Mouse (Mus musculus): ENCODE data around the gene Ripk3.

Gene Ripk3

DNA sequence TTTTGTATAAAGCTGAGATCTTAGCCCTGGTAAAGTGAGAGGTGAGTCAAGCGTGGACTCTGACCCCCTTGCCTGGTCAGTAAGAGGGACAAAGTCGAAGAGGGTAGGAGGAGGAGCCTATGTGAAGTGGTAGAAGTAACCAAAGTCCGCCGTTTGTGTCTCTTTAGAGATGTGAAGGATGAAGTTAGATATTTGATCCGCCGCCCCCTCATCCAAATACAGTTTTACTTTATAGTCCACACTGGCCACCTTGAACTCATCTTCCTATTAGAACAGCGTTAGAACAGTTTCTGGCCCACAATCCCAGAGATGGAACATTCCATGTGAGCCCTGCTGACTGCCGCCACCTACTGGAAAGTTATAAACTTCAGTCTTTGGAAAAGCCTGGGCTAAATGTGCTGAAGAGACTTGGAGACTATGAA lies 30.3 kb downstream of the Ripk3 start, which contains the start of gene Cideb:
Gene Cideb, minus strand, starts transcription at position 96 of the 422 bp plus-strand sequence.
- no peak for DNase-seq

DNA sequence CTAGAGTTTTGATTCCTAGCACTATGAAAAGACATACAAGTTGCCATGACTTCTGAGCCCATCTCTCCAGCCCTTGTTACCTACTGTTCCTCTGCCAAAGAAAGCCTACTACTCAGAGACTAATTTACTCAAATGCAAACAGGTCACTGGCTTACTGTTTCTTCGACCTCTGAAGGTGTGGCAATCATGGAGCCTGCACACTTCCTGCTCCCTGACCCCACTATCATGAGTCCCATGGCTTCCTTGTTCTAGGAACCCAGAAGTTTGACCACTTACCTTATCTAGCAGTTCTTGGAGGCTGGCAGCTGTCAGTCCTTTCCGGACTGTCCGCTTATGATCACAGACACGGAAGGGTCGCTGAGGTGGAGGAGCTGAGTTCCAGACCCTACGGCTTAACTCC lies 31.1 kb downstream of the Ripk3 start:
- no peak for DNase-seq

DNA sequence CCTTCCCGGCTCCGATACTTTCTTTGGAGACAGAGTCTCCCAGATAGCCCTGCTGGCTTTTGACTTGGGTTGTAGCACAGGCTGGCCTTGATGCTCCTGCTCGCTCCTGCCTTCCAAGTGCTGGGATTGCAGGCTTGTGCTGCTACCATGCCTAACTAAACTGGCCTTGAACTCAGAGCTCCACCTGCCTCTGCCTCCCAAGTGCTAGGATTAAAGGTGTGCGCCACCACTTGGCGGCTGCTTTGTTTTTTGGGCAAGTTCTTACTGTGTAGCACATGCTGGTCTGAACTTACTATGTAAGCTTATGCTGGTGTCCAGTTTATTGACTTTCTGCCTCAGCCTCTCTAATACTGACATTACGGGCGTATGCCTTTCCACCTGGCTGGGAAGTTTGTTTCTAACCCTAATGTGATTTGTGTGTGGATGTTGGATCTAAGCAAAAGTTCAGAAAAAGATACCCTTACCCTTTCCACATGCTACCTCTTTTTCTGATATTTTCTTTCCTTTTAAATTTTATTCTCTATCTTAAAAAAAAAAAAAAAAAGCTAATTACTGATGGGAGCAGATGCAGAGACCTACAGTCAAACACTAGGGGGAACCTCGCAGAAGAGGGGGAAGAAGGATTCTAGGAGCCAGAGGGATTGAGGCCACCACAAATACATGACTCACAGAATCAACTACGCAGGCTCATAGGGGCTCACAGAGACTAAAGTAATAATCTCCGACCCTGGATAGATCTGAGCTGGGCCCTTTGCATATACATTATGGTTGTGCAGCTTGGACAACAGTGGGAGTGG lies 41.4 kb downstream of the Ripk3 start:
- no peak for DNase-seq

DNA sequence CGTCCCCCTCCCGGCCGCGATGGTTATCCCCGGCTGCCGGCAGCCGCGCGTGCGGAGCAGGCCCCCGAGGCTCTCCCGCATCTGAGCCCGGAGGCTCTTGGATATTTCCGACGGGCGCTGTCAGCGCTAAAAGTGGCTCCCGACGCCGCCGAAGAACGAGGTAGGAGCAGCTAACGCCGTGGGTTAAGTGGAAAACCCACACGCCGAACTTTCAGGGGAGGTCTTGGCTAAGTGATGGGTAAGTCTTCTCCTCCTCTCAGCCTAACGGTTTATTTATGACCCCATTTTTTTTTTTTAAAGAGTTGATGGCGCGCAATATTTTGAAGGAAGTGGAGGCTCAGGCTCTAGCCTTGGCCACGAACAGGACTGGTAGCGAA lies 42.8 kb downstream of the Ripk3 start:
- DNase-seq: no peak

DNA sequence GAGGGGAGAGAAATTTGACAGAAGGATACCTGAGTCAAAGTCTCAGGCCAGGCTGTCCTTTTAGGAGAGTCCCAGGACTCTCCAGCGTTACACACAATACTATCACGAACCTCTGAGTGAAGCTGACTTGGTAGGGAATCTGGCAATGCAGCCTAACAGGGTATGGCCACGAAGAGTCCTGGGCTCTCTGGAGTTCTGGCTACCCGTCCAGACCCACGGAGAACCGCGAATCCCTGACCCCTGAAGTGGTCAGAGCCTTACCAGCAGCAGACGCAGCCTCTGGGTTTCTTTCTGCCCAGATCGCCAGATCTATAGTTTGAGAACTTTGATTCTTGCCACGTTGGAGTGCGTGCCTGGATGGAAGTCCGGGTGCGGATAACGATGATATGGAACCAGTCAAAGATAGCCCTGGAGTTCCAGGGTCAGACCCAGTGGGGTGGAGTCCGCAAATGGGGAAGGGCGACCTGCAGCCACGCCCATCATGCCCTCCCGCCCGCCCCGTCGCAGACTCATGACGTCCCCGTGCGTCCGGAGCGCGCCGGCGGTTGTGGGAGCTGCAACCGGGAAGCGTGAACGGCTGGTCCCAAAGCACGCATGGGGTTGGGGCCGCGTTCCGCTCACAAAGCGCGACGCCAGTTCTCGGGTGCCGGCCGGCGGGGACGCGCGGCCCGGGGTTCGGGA lies 43.3 kb downstream of the Ripk3 start, which contains the start of the genes Dhrs1 and Nop9:
Gene Dhrs1, minus strand, starts transcription at position 511 of the 681 bp plus-strand sequence.
Gene Nop9, plus strand, starts transcription at position 514 of the 681 bp plus-strand sequence.
- peak; percentile 77 to 84 for DNase-seq

DNA sequence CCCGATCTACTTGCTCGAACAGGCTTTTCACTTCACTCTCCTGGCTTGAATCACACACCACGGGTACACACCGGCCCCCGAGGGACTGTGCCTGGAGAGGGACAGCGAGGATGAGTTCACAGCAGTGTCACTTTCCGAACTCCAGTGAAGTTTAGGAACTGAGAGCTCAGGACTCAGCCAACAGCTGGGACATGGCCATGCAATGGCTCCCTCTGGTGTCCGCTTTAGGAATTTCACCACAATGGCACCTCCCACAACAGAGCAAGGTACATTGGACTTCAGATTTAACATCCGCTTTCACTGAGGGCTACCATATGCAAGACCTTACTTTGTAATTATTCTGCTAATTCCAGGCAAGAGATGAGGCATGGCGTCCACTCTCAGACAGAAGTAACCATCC lies 45.0 kb downstream of the Ripk3 start:
- DNase-seq: peak; percentile 72 to 89

DNA sequence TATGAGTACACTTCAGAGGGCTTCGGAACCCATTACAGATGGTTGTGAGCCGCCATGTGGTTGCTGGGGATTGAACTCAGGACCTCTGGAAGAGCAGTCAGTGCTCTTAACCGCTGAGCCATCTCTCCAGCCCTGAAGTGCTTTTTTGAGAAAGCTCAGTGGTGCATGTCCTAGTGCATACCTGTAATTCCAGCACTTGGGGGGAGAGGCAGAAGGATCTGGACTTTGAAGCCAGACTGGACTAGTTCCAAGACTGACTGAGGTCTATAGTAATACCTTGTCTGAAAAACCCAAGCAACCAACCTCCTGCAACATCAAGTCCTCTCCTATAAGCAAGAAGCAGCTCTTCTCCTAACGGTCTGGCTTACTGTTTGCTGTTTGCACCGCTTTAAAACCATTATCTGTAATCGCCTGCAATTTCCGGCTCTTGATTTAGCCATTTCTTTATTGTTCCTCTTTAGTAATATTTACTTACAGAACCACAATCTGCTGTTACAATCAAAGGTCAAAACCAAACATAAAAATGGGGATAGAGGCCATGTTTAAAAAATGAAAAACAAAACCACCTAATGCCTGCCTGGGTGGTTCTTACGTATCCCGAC lies 51.5 kb downstream of the Ripk3 start:
- no peak for DNase-seq

DNA sequence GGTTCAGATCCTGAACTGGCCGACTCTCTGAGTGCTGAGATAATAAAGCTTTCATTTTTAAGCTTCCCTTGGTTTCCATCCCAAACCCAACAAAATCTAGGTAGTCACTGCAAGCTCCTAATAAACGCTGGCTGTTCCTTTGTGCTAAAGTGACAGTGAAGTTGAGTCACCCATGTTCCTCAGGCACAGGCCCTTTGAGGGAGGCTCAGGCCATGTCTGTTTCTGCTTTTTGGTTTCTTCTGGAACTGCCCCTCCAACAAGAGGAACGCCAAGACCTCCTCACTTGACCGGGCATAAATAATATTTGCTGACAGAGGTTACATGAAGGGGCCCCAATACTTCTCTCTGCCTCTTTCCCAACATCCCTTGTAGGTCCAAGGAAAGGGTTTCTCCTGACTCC lies 52.9 kb downstream of the Ripk3 start:
- DNase-seq: no peak

DNA sequence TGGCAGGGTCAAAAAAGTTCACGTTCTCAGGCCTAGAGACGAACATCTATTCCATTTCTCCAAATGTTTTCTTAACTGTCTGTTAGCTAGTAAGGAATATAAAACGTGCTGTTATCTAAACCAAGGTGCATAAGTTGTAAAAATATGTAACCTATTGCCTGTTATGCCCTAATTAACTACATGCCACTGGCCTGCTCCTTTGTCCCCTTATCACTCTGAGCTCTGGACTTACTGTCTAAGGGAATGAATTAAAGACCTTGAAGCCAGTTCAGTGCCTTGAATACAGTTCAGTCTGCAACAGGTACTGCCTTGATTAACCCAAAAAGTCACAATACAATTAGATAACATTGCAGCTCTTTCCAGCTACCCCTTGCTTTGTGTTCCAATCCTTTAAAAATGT lies 53.3 kb downstream of the Ripk3 start:
- DNase-seq: no peak

Measured in spleen, adult 18-20 months (tissue).